Mouse (Mus musculus) heart, embryonic 12.5 days (tissue): ENCODE measurements around the gene Zfp92. TPM values are rescaled to one million over a fixed set of nuclear protein-coding genes. Genes with fewer than 3 reads are reported as not detected.
"Not testable (repeated sequence)": the region's sequence is repeated elsewhere in the genome, so short reads cannot be mapped to it uniquely, and the experiment has no call there.

Experiments used
- ATAC-seq: fragments of 200-750 bp; cut with Nextera tagmentation; 2 replicates; pipeline ENCODE4 v1.8.0; 2017; ENCODE audit warnings: moderate TSS enrichment, moderate library complexity; ENCODE audit not compliant: insufficient number of reproducible peaks, low FRiP score
- H3K27ac ChIP-seq: fragments of 300-500 bp; sonication (generic); 2 replicates; pipeline ENCODE4 v1.5.1; 2016; ENCODE audit warnings: mild to moderate bottlenecking, moderate library complexity; ENCODE audit not compliant: poor library complexity, severe bottlenecking
- H3K27me3 ChIP-seq: fragments of 300-500 bp; sonication (generic); replicated peaks from 2 replicates; pipeline ENCODE4 v1.6.1; 2016; ENCODE audit warnings: mild to moderate bottlenecking, moderate library complexity
- H3K36me3 ChIP-seq: fragments of 300-500 bp; sonication (generic); 2 replicates; pipeline ENCODE4 v1.6.1; 2016; ENCODE audit warnings: mild to moderate bottlenecking, moderate library complexity
- H3K4me1 ChIP-seq: fragments of 300-500 bp; sonication (generic); replicated peaks from 2 replicates; pipeline ENCODE4 v1.6.1; 2016; ENCODE audit warnings: mild to moderate bottlenecking
- H3K4me2 ChIP-seq: fragments of 300-500 bp; sonication (generic); 2 replicates; pipeline ENCODE4 v1.6.1; 2016; ENCODE audit warnings: mild to moderate bottlenecking, moderate library complexity
- H3K4me3 ChIP-seq: fragments of 300-500 bp; sonication (generic); 2 replicates; pipeline ENCODE4 v1.5.1; 2016; ENCODE audit warnings: mild to moderate bottlenecking
- H3K9ac ChIP-seq: fragments of 300-500 bp; sonication (generic); 2 replicates; pipeline ENCODE4 v1.6.1; 2016; ENCODE audit warnings: mild to moderate bottlenecking, moderate library complexity
- H3K9me3 ChIP-seq: fragments of 300-500 bp; sonication (generic); replicated peaks from 2 replicates; pipeline ENCODE4 v1.6.1; 2016; ENCODE audit warnings: mild to moderate bottlenecking, moderate library complexity
- WGBS: fragments of 180-500 bp; shearing (Covaris S2); methylation state at CpG from one replicate; pipeline ENCODE4 v1.1.7; 2016; 5-methylcytosine and 5-hydroxymethylcytosine counted together
- polyA plus RNA-seq: library from polyadenylated mRNA; unstranded; fragments of >200 nt; fragmentation: Nextera tagmentation; extraction: Ambion mirVana; gene quantifications from 2 replicates; pipeline ENCODE4 v1.2.1, GENCODE M21; 2016

Zfp92 gene
- not detected in 2 replicates for polyA plus RNA-seq

- Histone ChIP-seq H3K27me3 (peaks cover 32% of the 10 kb centered on the region), H3K9ac (0 out of 2 replicates have a peak within 1 kb of the TSS, but pooled peaks have one; percentile 7), H3K4me1 (no peaks in the 10 kb centered on the region), H3K27ac (no peak within 1 kb of the TSS), H3K36me3 (no peaks in the 10 kb centered on the region), H3K4me2 (peak within 1 kb of the TSS; percentile 68), H3K9me3 (0 out of 2 replicates have a peak, but pooled peaks cover 4% of the 10 kb centered on the region), H3K4me3 (peak within 1 kb of the TSS; percentile 30)
- no peak for ATAC-seq
- 9% methylated on average over 20 of the region's 20 CpGs for WGBS
Measured at GRCm38 (mm10) chrX:73410880-73411517, at the start of gene Zfp92. Zfp92 (plus strand) TSS chrX:73411096.

- Histone ChIP-seq H3K27ac (no peak overlapping the region), H3K9me3 (no peaks in the 10 kb centered on the region), H3K27me3 (no peaks in the 10 kb centered on the region), H3K4me3 (no peak overlapping the region), H3K9ac (no peak overlapping the region), H3K4me1 (no peaks in the 10 kb centered on the region), H3K36me3 (0 out of 2 replicates have a peak, but pooled peaks cover 5% of the 10 kb centered on the region), H3K4me2 (no peak overlapping the region)
- no peak for ATAC-seq
Measured at GRCm38 (mm10) chrX:73363291-73363690, 47.6 kb upstream of the Zfp92 start.

- H3K4me3 ChIP-seq = no peak overlapping the region
- no peaks in the 10 kb centered on the region for H3K4me1 ChIP-seq
- no peaks in the 10 kb centered on the region for H3K27me3 ChIP-seq
- ATAC-seq = no peak
- no peak overlapping the region for H3K9ac ChIP-seq
- WGBS = 74% methylated on average over 6 of the region's 6 CpGs
- no peak overlapping the region for H3K27ac ChIP-seq
- H3K36me3 ChIP-seq = no peaks in the 10 kb centered on the region
- no peaks in the 10 kb centered on the region for H3K9me3 ChIP-seq
- H3K4me2 ChIP-seq = no peak overlapping the region
Measured at GRCm38 (mm10) chrX:73384419-73384818, 26.5 kb upstream of the Zfp92 start.

GRCm38 (mm10) chrX:73384924-73385323 is 26.0 kb upstream of the Zfp92 start:
- Histone ChIP-seq H3K27ac (no peak overlapping the region), H3K4me3 (no peak overlapping the region), H3K27me3 (no peaks in the 10 kb centered on the region), H3K4me2 (no peak overlapping the region), H3K4me1 (no peaks in the 10 kb centered on the region), H3K36me3 (no peaks in the 10 kb centered on the region), H3K9ac (no peak overlapping the region), H3K9me3 (no peaks in the 10 kb centered on the region)
- WGBS = 18% methylated on average over 1 of the region's 1 CpGs
- no peak for ATAC-seq

- 66% methylated on average over 4 of the region's 4 CpGs for WGBS
- Histone ChIP-seq H3K4me3 (no peak overlapping the region), H3K4me2 (no peak overlapping the region), H3K36me3 (no peaks in the 10 kb centered on the region), H3K27ac (no peak overlapping the region), H3K9me3 (no peaks in the 10 kb centered on the region), H3K4me1 (no peaks in the 10 kb centered on the region), H3K27me3 (peaks cover 15% of the 10 kb centered on the region), H3K9ac (no peak overlapping the region)
- ATAC-seq = no peak
Measured at GRCm38 (mm10) chrX:73391481-73391880, 19.4 kb upstream of the Zfp92 start.

GRCm38 (mm10) chrX:73396446-73396845 is 14.4 kb upstream of the Zfp92 start:
- Histone ChIP-seq H3K4me2 (no peak overlapping the region), H3K36me3 (no peaks in the 10 kb centered on the region), H3K4me3 (no peak overlapping the region), H3K9ac (no peak overlapping the region), H3K27ac (no peak overlapping the region), H3K4me1 (no peaks in the 10 kb centered on the region), H3K9me3 (no peaks in the 10 kb centered on the region), H3K27me3 (peaks cover 21% of the 10 kb centered on the region)
- 68% methylated on average over 1 of the region's 1 CpGs for WGBS
- no peak for ATAC-seq

GRCm38 (mm10) chrX:73398636-73399035 is 12.3 kb upstream of the Zfp92 start, which contains the start of gene Gm18336:
Gm18336 (minus strand) TSS chrX:73398736.
- peaks cover 13% of the 10 kb centered on the region for H3K27me3 ChIP-seq
- not testable (repeated sequence) for H3K4me3 ChIP-seq, H3K4me1 ChIP-seq, H3K9me3 ChIP-seq, H3K9ac ChIP-seq, H3K4me2 ChIP-seq, ATAC-seq, H3K27ac ChIP-seq, H3K36me3 ChIP-seq
- 57% methylated on average over 2 of the region's 2 CpGs for WGBS

- H3K27ac ChIP-seq = no peak overlapping the region
- H3K9ac ChIP-seq = no peak overlapping the region
- WGBS = 79% methylated on average over 20 of the region's 20 CpGs
- no peak for ATAC-seq
- H3K36me3 ChIP-seq = no peaks in the 10 kb centered on the region
- H3K27me3 ChIP-seq = peaks cover 8% of the 10 kb centered on the region
- no peak overlapping the region for H3K4me2 ChIP-seq
- no peak overlapping the region for H3K4me3 ChIP-seq
- H3K9me3 ChIP-seq = no peaks in the 10 kb centered on the region
- no peaks in the 10 kb centered on the region for H3K4me1 ChIP-seq
Measured at GRCm38 (mm10) chrX:73400951-73401350, 9.9 kb upstream of the Zfp92 start.

- Histone ChIP-seq H3K4me2 (no peak overlapping the region), H3K4me1 (no peaks in the 10 kb centered on the region), H3K9ac (no peak overlapping the region), H3K27me3 (peaks cover 5% of the 10 kb centered on the region), H3K36me3 (no peaks in the 10 kb centered on the region), H3K27ac (no peak overlapping the region), H3K4me3 (no peak overlapping the region), H3K9me3 (no peaks in the 10 kb centered on the region)
- ATAC-seq = no peak
- WGBS = 85% methylated on average over 12 of the region's 12 CpGs
Measured at GRCm38 (mm10) chrX:73401616-73402015, 9.3 kb upstream of the Zfp92 start.

GRCm38 (mm10) chrX:73412767-73413166 is 1.9 kb downstream of the Zfp92 start:
- H3K9ac ChIP-seq = no peak overlapping the region
- no peaks in the 10 kb centered on the region for H3K4me1 ChIP-seq
- H3K9me3 ChIP-seq = 0 out of 2 replicates have a peak, but pooled peaks cover 4% of the 10 kb centered on the region
- H3K4me3 ChIP-seq = no peak overlapping the region
- ATAC-seq = no peak
- H3K36me3 ChIP-seq = no peaks in the 10 kb centered on the region
- no peak overlapping the region for H3K27ac ChIP-seq
- peaks cover 32% of the 10 kb centered on the region for H3K27me3 ChIP-seq
- no peak overlapping the region for H3K4me2 ChIP-seq
- WGBS = 25% methylated on average over 1 of the region's 1 CpGs

GRCm38 (mm10) chrX:73430036-73430435 is 19.1 kb downstream of the Zfp92 start:
- Histone ChIP-seq H3K4me2 (no peak overlapping the region), H3K9me3 (no peaks in the 10 kb centered on the region), H3K4me1 (no peaks in the 10 kb centered on the region), H3K27me3 (0 out of 2 replicates have a peak, but pooled peaks cover 4% of the 10 kb centered on the region), H3K9ac (no peak overlapping the region), H3K27ac (no peak overlapping the region), H3K4me3 (no peak overlapping the region), H3K36me3 (no peaks in the 10 kb centered on the region)
- ATAC-seq = no peak
- WGBS = 81% methylated on average over 2 of the region's 2 CpGs

GRCm38 (mm10) chrX:73432850-73433249 is 22.0 kb downstream of the Zfp92 start:
- 68% methylated on average over 5 of the region's 5 CpGs for WGBS
- H3K27ac ChIP-seq = no peak overlapping the region
- 0 out of 2 replicates have a peak, but pooled peaks cover 1% of the 10 kb centered on the region for H3K27me3 ChIP-seq
- H3K4me1 ChIP-seq = no peaks in the 10 kb centered on the region
- H3K36me3 ChIP-seq = peaks cover 8% of the 10 kb centered on the region; the same call in 1 of the 2 replicates
- no peak overlapping the region for H3K4me2 ChIP-seq
- no peak overlapping the region for H3K4me3 ChIP-seq
- no peak for ATAC-seq
- no peaks in the 10 kb centered on the region for H3K9me3 ChIP-seq
- H3K9ac ChIP-seq = no peak overlapping the region
